Comparison of ENCODE assay signal across 8 mouse cellular contexts in genomic region chr1:93477758-93478585, GRCm38 (mm10). TPM values are rescaled to one million over a fixed set of nuclear protein-coding genes. Genes with fewer than 3 reads are reported as not detected.
DNase-seq lines count a peak whose midpoint lies in the region; ATAC-seq and TF ChIP-seq lines count a peak whose summit lies in the region.

No protein-coding gene starts in this region.

- no peaks in the 10 kb centered on the region for H3K27me3 ChIP-seq in forebrain, embryonic 10.5 days (ENCODE audit: poor library complexity, severe bottlenecking)
- H3K27me3 ChIP-seq in heart, embryonic 15.5 days, result no peaks in the 10 kb centered on the region
- H3K27me3 ChIP-seq in liver, embryonic 14.5 days (ENCODE audit: control insufficient read depth, insufficient read depth, low read length), result no peaks in the 10 kb centered on the region
- H3K27me3 ChIP-seq in neural tube, embryonic 12.5 days (replicated peaks), result no peaks in the 10 kb centered on the region

- H3K27ac ChIP-seq in forebrain, embryonic 10.5 days, result peak overlapping the region; percentile 95
- H3K27ac ChIP-seq in heart, embryonic 15.5 days, result peak overlapping the region; percentile 95
- peak overlapping the region; percentile 91 for H3K27ac ChIP-seq in liver, embryonic 14.5 days
- peak overlapping the region; percentile 90 for H3K27ac ChIP-seq in neural tube, embryonic 12.5 days

- H3K36me3 ChIP-seq in forebrain, embryonic 10.5 days (replicated peaks), result peaks cover 10% of the 10 kb centered on the region
- H3K36me3 ChIP-seq in heart, embryonic 15.5 days, result no peaks in the 10 kb centered on the region
- H3K36me3 ChIP-seq in liver, embryonic 14.5 days (replicated peaks; ENCODE audit: control insufficient read depth, insufficient read depth, low read depth), result no peaks in the 10 kb centered on the region
- no peaks in the 10 kb centered on the region for H3K36me3 ChIP-seq in neural tube, embryonic 12.5 days

- DNase-seq in CD8-positive naive resting alpha-beta T cell, adult 2 months (ENCODE audit: low read depth in 2 of 2, low spot score in 2 of 2), result peak; percentile 95 to 97
- peak; percentile 81 for DNase-seq in c-Kit-positive CD71-negative TER-119-negative erythroid progenitor cells, embryonic 14.5 days (ENCODE audit: low read depth)
- peak; percentile 99 for DNase-seq in forebrain, embryonic 10.5 days (ENCODE audit: extremely low spot score, low spot score)
- peak; percentile 99 to 100 for DNase-seq in kidney, postnatal 25 days
- peak; percentile 91 to 94 (median 92) for DNase-seq in liver, embryonic 14.5 days (ENCODE audit: low read depth in 3 of 3, low spot score in 3 of 3)
- DNase-seq in telencephalon, adult 2 months (ENCODE audit: low read depth, low spot score), result peak; percentile 97

- H3K4me1 ChIP-seq in forebrain, embryonic 10.5 days, result peaks cover 32% of the 10 kb centered on the region
- peaks cover 12% of the 10 kb centered on the region for H3K4me1 ChIP-seq in heart, embryonic 15.5 days (replicated peaks)
- peaks cover 11 to 13% of the 10 kb centered on the region in 2 experiments for H3K4me1 ChIP-seq in liver, embryonic 14.5 days (replicated peaks; ENCODE audit: control insufficient read depth in 2 of 2, insufficient read depth in 2 of 2, low read length in 1 of 2)
- peaks cover 8% of the 10 kb centered on the region for H3K4me1 ChIP-seq in neural tube, embryonic 12.5 days

- H3K9me3 ChIP-seq in forebrain, embryonic 10.5 days, result no peaks in the 10 kb centered on the region
- H3K9me3 ChIP-seq in heart, embryonic 15.5 days (replicated peaks), result no peaks in the 10 kb centered on the region
- H3K9me3 ChIP-seq in liver, embryonic 14.5 days (ENCODE audit: control insufficient read depth, low read length), result no peaks in the 10 kb centered on the region
- no peaks in the 10 kb centered on the region for H3K9me3 ChIP-seq in neural tube, embryonic 12.5 days

- peak; percentile 57 for TF ChIP-seq CTCF in liver, embryonic 14.5 days (IDR thresholded peaks at IDR 0.05; ENCODE audit: low read depth)

- H3K4me3 ChIP-seq in forebrain, embryonic 10.5 days, result peak overlapping the region; percentile 86
- H3K4me3 ChIP-seq in heart, embryonic 15.5 days, result peak overlapping the region; percentile 94
- peak overlapping the region; percentile 83 to 93 for H3K4me3 ChIP-seq in liver, embryonic 14.5 days (ENCODE audit: insufficient read depth in 1 of 2, low read depth in 2 of 2, low read length in 2 of 2)
- peak overlapping the region; percentile 87 for H3K4me3 ChIP-seq in neural tube, embryonic 12.5 days

- under 1% methylated on average over 40 of the region's 41 CpGs for WGBS in forebrain, embryonic 10.5 days
- under 1% methylated on average over 41 of the region's 41 CpGs for WGBS in heart, embryonic 15.5 days
- WGBS in liver, embryonic 14.5 days (ENCODE audit: insufficient replicate concordance), result under 1% methylated on average over 41 of the region's 41 CpGs
- 1% methylated on average over 40 of the region's 41 CpGs for WGBS in neural tube, embryonic 12.5 days

- peak overlapping the region; percentile 76 for H3K9ac ChIP-seq in heart, embryonic 15.5 days
- peak overlapping the region; percentile 85 for H3K9ac ChIP-seq in liver, embryonic 14.5 days (replicated peaks)
- peak overlapping the region; percentile 79 for H3K9ac ChIP-seq in neural tube, embryonic 12.5 days

- TF ChIP-seq EP300 in liver, embryonic 14.5 days (IDR thresholded peaks at IDR 0.05; ENCODE audit: low read depth), result no peak

- peak; percentile 95 for ATAC-seq in heart, embryonic 15.5 days (replicated peaks; ENCODE audit: insufficient number of reproducible peaks, insufficient read depth, low FRiP score, low read depth)
- ATAC-seq in liver, embryonic 14.5 days (ENCODE audit: insufficient read depth), result peak; percentile 89
- ATAC-seq in neural tube, embryonic 12.5 days (ENCODE audit: low FRiP score, low read depth), result peak; percentile 96

- H3K4me2 ChIP-seq in heart, embryonic 15.5 days, result peak overlapping the region; percentile 59
- H3K4me2 ChIP-seq in liver, embryonic 14.5 days (ENCODE audit: low read depth), result peak overlapping the region; percentile 69
- peak overlapping the region; percentile 58 for H3K4me2 ChIP-seq in neural tube, embryonic 12.5 days (replicated peaks)

RNA-seq across cellular contexts. Expression of gene Hdlbp, which starts 0.6 kb away (rescaled TPM):
- 116 and 119 TPM in 2 replicates for polyA plus RNA-seq in forebrain, embryonic 10.5 days (2016; fragmentation: Nextera tagmentation; extraction: Ambion mirVana)
- 124 and 140 TPM in 2 replicates for polyA plus RNA-seq in heart, embryonic 15.5 days (2015; fragmentation: Nextera tagmentation; extraction: Ambion mirVana)
- polyA plus RNA-seq in liver, embryonic 14.5 days (2012; rRNA removed), result 30.9 and 47.2 TPM in 2 replicates
- polyA plus RNA-seq in liver, embryonic 14.5 days (2014; fragmentation: Nextera tagmentation; extraction: Ambion mirVana), result 59.3 and 61.6 TPM in 2 replicates
- polyA plus RNA-seq in neural tube, embryonic 12.5 days (2016; fragmentation: Nextera tagmentation; extraction: Ambion mirVana), result 89.2 and 90.6 TPM in 2 replicates

RNA-seq across cellular contexts. Expression of gene Farp2, which starts 33.9 kb away (rescaled TPM):
- polyA plus RNA-seq in forebrain, embryonic 10.5 days (2016; fragmentation: Nextera tagmentation; extraction: Ambion mirVana), result 3.7 and 4.8 TPM in 2 replicates
- 4.1 and 4.8 TPM in 2 replicates for polyA plus RNA-seq in heart, embryonic 15.5 days (2015; fragmentation: Nextera tagmentation; extraction: Ambion mirVana)
- 0.61 TPM in 2 replicates for polyA plus RNA-seq in liver, embryonic 14.5 days (2012; rRNA removed)
- 1.2 and 1.3 TPM in 2 replicates for polyA plus RNA-seq in liver, embryonic 14.5 days (2014; fragmentation: Nextera tagmentation; extraction: Ambion mirVana)
- polyA plus RNA-seq in neural tube, embryonic 12.5 days (2016; fragmentation: Nextera tagmentation; extraction: Ambion mirVana), result 5.4 and 5.8 TPM in 2 replicates

Comparison
In these comparisons a context has a peak if more than half of its experiments do, and no peak if none do; other contexts are left out.
1. Peak in every context shown above with its lines: DNase-seq, ATAC-seq, H3K4me3 ChIP-seq and H3K27ac ChIP-seq.